Mouse (Mus musculus) embryonic fibroblast, embryonic 13.5 days (primary cell): ENCODE measurements at regions not wholly inside any gene's neighbourhood (a gene's known extent, or its start where the extent isn't known, plus 50 kb on each side); places are given as distances from the start of the nearest gene placed in this dataset.

Experiments used
- CTCF ChIP-seq: IDR thresholded peaks from 2 replicates; pipeline ENCODE4 v1.5.1; 2011; ENCODE audit warnings: mild to moderate bottlenecking, control low read depth, low read length, moderate library complexity, borderline replicate concordance; ENCODE audit not compliant: insufficient read depth
- POLR2A ChIP-seq: IDR thresholded peaks from 2 replicates; pipeline ENCODE4 v1.6.1; 2011; ENCODE audit warnings: low read depth, mild to moderate bottlenecking, control low read depth, low read length, moderate library complexity

- TF ChIP-seq POLR2A: no peak
- TF ChIP-seq CTCF: no peak
Observed at GRCm38 (mm10) chr8:6583337-6584096, 1478.4 kb upstream of the Slc10a2 start.
